Mouse (Mus musculus) cerebellum, postnatal 14 days (tissue): ENCODE results near the gene Myo3b.

ENCODE experiments used
- DNase-seq, 2 experiments: peaks; one replicate each; pipeline ENCODE4 v3.0.0; 2021; ENCODE audit warnings: mixed read lengths in 2 of 2

The Myo3b gene

GRCm38 (mm10) chr2:70291063-70291462 is 252.1 kb downstream of the Myo3b start:
- DNase-seq: no peak

- no peak for DNase-seq
Observed at GRCm38 (mm10) chr2:70292776-70293175, 253.8 kb downstream of the Myo3b start.

DNA sequence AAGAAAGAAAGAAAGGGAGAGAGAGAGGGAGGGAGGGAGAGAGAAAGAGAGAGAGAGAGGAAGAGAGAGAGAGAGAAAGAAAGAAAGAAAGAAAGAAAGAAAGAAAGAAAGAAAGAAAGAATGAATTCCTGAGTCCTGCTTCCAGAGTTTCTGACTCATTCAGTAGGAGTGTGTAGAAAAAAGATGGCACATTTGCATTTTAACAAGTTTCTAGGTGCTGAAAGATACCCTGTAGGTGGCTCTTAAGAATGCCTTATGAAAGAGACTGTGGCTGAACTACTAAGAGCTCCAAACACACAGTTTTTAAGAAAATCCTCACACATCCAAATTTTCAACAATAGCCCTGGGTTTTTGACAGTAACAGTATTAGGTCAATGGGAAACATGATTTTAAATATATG is 264.0 kb downstream of the Myo3b start:
- DNase-seq: no peak

GRCm38 (mm10) chr2:70315125-70315524 is 276.2 kb downstream of the Myo3b start:
- no peak for DNase-seq

DNA sequence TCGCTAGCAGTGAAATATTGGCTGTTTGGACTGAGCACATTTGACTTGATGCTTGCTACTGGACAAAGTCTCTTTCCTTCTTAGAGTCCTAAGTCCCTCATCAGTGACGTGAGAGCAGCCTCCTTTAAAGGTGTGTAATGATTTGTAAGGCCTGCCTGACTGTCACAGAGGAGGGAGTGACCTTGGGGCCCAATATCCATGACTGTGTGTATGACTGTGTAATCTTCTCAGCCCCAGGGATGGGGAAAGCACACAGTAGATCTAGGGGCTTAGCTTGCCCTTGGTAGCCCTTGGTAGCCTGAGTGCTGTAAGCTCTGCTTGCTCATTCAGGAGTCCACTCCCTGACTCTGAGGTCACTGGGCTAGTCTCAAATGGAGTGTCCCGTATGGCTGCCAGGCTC is 276.8 kb downstream of the Myo3b start:
- no peak for DNase-seq

GRCm38 (mm10) chr2:70317850-70318249 is 278.9 kb downstream of the Myo3b start:
- DNase-seq: no peak

DNA sequence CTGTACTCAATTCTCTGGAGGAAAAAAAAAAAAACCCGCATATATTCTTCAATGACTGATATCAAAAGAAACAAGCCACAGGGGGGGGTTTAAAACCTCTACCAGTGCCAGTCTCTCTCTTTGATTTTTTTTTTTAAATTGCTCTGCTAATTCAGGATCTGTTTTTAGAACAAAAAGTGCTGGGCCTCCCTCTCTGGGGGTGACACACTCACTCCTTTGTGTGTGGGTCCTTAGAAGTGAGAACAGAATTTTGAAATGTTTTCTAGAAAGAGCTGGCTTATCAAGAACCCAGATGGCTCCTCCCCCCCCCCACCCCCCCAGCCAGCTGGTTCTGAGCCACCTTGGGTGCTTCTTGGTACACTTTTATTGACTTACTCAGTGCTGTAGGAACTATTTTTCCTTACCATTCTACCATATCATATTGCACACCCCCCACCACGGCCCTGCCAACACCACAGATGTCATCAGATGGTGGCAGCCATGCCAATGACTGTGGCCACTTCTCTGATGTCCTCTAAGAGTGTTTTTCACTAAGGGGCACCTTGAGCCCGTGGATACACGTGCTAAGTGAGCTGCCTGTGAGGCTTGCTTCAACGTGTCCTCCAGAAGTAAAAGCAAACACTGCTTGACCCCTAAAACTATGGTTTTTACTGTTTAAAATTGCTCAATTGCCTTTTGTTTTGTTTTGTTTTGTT is 280.1 kb downstream of the Myo3b start:
- DNase-seq: peak; percentile 48 to 50

DNA sequence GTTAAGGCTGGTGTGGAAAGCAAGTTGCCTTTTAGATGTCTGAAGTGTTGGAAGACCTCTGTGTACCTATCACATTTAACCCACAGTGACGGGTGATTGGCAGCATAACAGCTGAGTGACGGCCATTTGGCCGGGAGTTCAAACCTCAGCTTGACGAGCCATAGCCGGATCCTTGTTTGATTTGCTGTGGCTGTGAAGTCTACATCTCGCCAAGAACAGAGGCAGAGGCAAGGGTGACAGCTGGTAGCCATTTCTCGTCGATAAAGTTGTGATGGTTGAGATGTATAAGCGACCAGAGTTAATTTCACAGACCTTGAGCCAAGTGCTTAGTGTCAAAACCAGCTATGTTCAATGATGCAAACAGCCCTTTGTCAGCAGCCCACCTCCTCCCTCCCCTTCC is 283.8 kb downstream of the Myo3b start:
- DNase-seq: peak; percentile 58 to 60

- no peak for DNase-seq
Observed at GRCm38 (mm10) chr2:70327602-70328001, 288.7 kb downstream of the Myo3b start.

DNA sequence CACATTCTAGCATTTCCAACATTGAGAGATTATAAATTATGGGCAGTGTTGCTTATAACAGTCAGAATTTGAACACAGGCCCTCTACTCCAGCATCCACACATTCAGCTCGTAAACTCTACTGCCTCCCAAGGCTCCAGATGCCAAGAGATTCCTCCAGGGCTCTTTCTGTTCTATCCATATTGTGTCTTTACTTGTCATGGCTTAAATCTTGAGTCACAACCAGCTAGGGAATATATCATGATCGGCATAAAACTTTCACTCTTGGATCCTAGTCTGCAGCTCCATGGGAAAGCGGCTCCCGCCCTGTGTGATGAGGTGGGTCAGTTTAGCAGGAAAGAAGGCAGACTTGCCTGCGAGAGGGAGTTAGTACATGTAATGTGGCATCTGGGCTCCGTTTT is 294.0 kb downstream of the Myo3b start:
- no peak for DNase-seq

GRCm38 (mm10) chr2:70333553-70333952 is 294.6 kb downstream of the Myo3b start:
- peak in 1 of 2 experiments; percentile 29 for DNase-seq

DNA sequence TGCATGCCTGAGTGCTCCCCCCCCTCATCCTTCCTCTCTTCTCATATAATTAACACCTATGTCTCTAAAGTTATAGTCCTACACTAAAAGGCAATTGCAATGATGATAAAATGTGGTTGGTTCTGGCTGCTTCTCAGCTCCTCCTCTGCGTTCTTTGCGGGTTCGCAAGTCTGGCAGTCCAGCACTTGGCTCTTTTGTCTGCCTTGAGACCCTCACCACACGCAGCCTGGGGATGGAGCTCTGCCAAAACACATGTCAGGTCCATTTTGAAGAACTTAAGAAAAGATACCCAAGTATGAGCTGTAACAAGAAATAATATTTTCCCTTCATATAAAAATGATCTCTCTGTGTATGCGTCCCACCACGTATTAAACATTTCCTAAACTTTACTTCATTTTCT is 297.6 kb downstream of the Myo3b start:
- DNase-seq: no peak

DNA sequence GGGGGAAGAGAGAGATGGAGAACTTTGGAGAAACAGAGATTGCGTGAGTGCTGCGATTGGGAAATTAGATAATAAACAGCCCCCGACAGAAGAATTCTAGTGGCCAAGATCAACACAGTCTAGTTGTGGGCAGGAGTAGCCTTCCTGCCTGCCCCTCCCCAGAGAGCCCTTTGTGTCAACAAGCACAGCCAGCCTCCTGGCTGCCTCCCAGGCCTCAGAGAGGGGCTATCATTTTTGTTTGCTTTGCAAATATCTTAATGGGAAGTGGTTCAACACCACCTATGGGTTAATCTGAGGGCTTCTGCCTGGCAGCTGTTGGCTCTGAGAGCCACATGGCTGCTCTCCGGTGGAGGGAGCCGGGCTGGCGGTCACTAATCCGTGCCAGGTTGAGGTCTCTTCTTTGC is 298.3 kb downstream of the Myo3b start:
- peak; percentile 57 to 61 for DNase-seq

- DNase-seq: no peak
Observed at GRCm38 (mm10) chr2:70337869-70338268, 298.9 kb downstream of the Myo3b start.

DNA sequence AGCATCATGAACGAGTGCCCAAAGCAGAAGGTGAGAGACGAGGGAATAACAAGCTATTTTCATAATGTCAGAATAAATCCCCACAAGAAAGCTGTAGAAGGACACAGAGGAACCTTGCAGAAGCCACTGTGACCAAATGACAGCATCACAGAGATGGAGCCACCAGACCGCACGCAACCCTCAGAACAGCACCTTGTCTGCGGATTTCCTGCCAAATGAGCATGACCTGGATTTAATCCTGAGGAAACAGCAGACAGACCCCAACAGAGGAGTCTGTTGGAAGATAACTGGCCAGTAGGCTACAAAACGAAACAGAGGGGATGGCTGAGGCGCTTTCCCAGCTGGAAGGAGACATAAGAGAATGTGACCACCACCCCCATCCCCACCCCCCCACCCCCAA is 300.1 kb downstream of the Myo3b start:
- peak; percentile 67 to 72 for DNase-seq

DNA sequence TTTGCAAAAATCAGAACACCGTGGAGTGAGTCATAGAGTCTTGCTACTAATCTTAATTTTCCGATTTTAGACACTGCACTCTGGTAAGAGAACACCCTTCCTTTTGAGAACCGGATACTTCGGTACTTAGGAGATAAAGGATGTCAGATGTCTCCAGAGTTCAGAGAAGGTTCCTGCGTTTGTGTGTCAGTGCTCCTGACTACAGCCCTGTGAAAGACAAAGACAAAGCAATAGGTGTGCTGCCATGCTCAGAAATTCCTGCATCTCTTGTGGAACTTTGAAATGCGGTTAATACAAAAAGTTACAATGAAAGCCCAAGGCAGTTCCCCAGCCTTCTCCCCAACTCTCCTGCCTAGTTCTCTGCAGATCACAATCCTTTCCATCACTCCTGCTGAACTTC is 300.6 kb downstream of the Myo3b start:
- no peak for DNase-seq

DNA sequence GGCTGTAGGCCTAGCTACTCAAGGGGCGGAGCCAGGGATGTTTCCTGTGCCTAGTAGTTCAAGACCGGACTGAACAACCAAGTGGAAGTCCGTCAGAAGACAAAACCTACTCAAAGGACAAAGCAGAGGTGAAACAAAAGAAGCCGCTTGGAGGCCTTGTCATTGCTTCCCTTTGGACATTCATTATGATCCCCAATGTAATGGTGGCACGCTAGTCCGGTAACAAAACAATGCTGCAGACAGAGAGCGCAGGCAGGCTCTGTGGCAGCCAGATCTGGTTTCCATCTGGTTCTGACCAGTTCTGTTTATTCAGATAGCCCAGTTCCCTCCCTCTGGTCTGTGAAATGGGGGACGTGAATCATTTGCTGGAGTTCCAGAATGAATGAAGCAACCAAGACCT is 301.3 kb downstream of the Myo3b start:
- no peak for DNase-seq

- DNase-seq: peak; percentile 53 to 71
Observed at GRCm38 (mm10) chr2:70345126-70345525, 306.2 kb downstream of the Myo3b start.

GRCm38 (mm10) chr2:70347511-70347910 is 308.6 kb downstream of the Myo3b start:
- DNase-seq: peak in 1 of 2 experiments; percentile 37

DNA sequence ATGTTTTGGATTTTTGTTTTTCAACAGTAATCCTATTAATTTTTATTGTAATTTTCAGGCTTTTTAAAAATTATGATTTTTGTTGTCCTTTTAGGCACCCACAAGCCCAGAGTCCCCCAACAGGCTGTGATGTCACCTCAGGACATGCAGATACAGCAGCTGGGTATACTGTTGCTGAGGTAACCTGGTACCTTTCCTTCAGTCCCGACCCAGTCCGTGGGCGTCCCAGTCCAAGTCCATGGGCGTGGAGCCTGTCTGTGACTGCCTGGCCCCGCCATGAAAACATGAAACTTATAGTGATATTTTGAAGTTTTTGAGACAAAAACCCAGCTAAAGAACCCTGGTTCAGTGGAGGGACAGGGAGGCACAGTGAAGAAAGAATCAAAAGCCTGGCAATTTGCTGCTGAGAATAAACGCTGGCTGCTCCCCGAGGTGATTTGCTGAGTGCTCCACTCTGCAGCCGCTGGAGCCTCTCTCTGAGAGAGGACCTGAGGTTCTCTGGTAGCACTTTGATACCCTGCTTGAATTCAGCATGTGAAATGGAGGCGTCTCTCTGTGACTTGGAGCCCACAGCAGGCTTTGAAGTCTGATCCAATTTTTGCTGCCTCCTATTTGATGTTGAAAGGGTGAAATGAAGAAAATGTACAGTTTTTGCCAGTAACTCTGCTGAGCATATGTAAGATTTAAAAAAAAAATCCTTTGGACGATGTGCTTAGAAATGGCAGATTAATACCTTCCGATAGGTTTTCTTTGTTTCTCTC is 310.0 kb downstream of the Myo3b start:
- no peak for DNase-seq

- no peak for DNase-seq
Observed at GRCm38 (mm10) chr2:70352435-70353165, 313.7 kb downstream of the Myo3b start.

DNA sequence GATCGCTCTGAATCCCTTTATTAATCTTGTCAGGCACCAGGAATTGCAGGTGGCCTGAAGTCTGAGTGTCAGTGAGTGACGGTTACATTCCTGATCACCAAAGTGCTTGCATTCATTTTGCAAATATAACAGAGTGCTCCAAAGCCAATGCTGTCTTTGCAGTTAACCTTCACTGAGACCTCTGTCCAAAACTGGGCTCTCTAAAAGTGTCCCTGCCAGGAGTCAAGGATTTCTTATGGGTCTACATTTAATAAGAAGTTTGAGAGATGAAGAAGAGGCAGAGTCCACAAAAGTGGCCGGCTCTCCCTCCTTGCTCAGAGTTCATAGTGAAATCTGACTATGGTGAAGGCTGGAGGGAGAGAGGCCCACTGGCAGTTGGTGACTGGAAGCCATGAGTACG is 315.1 kb downstream of the Myo3b start:
- no peak for DNase-seq

- no peak for DNase-seq
Observed at GRCm38 (mm10) chr2:70355026-70355425, 316.1 kb downstream of the Myo3b start.

DNA sequence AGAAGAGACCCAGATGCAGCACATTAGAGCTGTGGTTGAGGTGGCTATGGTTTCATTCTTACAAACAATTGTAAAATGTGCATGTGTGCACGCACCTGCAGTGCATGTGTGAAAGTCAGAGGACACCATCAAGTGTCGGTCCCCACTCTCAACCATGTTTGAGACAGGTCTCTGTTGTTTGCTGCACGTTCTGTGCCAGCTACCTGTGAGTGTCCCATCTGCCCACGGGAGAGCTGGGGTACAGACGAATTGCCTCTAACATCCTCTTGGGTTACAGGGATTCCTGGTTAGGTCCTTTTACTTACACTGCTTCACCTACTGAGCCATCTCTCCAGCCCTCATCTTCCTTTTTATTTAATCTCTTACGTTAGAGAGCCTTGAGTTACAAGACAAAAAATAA is 330.5 kb downstream of the Myo3b start:
- peak; percentile 56 to 72 for DNase-seq
